Mouse (Mus musculus) forebrain, postnatal 0 days (tissue): ENCODE results near the gene Mgst2. TPM values are rescaled to one million over a fixed set of nuclear protein-coding genes. Genes with fewer than 3 reads are reported as not detected.
A peak's percentile ranks its signal among the peaks of the same experiment; 100 is the strongest.

Experiments used
- ATAC-seq: fragments of 200-750 bp; cut with Nextera tagmentation; 2 replicates; pipeline ENCODE4 v1.8.0; 2017; ENCODE audit warnings: mild to moderate bottlenecking, moderate library complexity
- DNase-seq: peaks from one replicate; pipeline ENCODE4 v3.0.0-alpha.2; 2015
- H3K27ac ChIP-seq: fragments of 300-500 bp; sonication (generic); 2 replicates; pipeline ENCODE4 v1.5.1; 2014; ENCODE audit warnings: low read depth, mild to moderate bottlenecking, antibody characterized with exemption, low read length, moderate library complexity, mixed read lengths
- H3K27me3 ChIP-seq: fragments of 300-500 bp; sonication (generic); 2 replicates; pipeline ENCODE4 v1.6.1; 2014; ENCODE audit warnings: mild to moderate bottlenecking, low read length, mixed read lengths; ENCODE audit not compliant: insufficient read depth
- H3K36me3 ChIP-seq: fragments of 300-500 bp; sonication (generic); 2 replicates; pipeline ENCODE4 v1.6.1; 2014; ENCODE audit warnings: mild to moderate bottlenecking, moderate library complexity; ENCODE audit not compliant: insufficient read depth
- H3K4me1 ChIP-seq: fragments of 300-500 bp; sonication (generic); 2 replicates; pipeline ENCODE4 v1.6.1; 2014; ENCODE audit warnings: antibody characterized with exemption; ENCODE audit not compliant: insufficient read depth
- H3K4me2 ChIP-seq: fragments of 300-500 bp; sonication (generic); 2 replicates; pipeline ENCODE4 v1.6.1; 2014; ENCODE audit warnings: low read depth, mild to moderate bottlenecking, moderate library complexity
- H3K4me3 ChIP-seq: fragments of 300-500 bp; sonication (generic); 2 replicates; pipeline ENCODE4 v1.5.1; 2014; ENCODE audit warnings: low read depth, low read length, mixed read lengths
- H3K9ac ChIP-seq: fragments of 300-500 bp; sonication (generic); 2 replicates; pipeline ENCODE4 v1.6.1; 2014; ENCODE audit warnings: mild to moderate bottlenecking
- H3K9me3 ChIP-seq: fragments of 300-500 bp; sonication (generic); 2 replicates; pipeline ENCODE4 v1.6.1; 2016; ENCODE audit warnings: low read length
- CTCF ChIP-seq: sonication (generic); IDR thresholded peaks from 2 replicates; pipeline ENCODE4 v1.5.1; 2016; ENCODE audit warnings: antibody characterized with exemption, control low read depth, low read depth
- WGBS: fragments of 180-500 bp; shearing (Covaris S2); extraction: QIAGEN DNeasy Blood & Tissue Kit; methylation state at CpG from one replicate; pipeline ENCODE4 v1.1.7; 2014; 5-methylcytosine and 5-hydroxymethylcytosine counted together
- polyA plus RNA-seq: library from polyadenylated mRNA; unstranded; fragments of >200 nt; fragmentation: Nextera tagmentation; extraction: Ambion mirVana; gene quantifications from 2 replicates; pipeline ENCODE4 v1.2.1, GENCODE M21; 2015
- total RNA-seq: library from RNA; depleted of rRNA; stranded (reverse); fragments of >200 nt; gene quantifications from 2 replicates; pipeline ENCODE4 v1.2.3, GENCODE M21; 2014

Mgst2 gene
- total and polyA plus RNA-seq, 2 experiments from 2014 or later, result 0.94 TPM; not detected in 1

- no peak for DNase-seq
- Histone ChIP-seq H3K4me1 (no peaks in the 10 kb centered on the region), H3K36me3 (no peaks in the 10 kb centered on the region), H3K27ac (no peak overlapping the region), H3K27me3 (no peaks in the 10 kb centered on the region), H3K4me3 (no peak overlapping the region), H3K9ac (no peak overlapping the region), H3K4me2 (no peak overlapping the region), H3K9me3 (no peaks in the 10 kb centered on the region)
- TF ChIP-seq CTCF, result no peak
- ATAC-seq, result no peak
- WGBS, result 70% methylated on average over 4 of the region's 4 CpGs
Measured at GRCm38 (mm10) chr3:51717909-51718308, 57.7 kb downstream of the Mgst2 start.

- no peaks in the 10 kb centered on the region for H3K9me3 ChIP-seq
- H3K4me3 ChIP-seq, result no peak overlapping the region
- H3K27me3 ChIP-seq, result no peaks in the 10 kb centered on the region
- TF ChIP-seq CTCF, result no peak
- WGBS, result 93% methylated on average over 3 of the region's 3 CpGs
- no peak overlapping the region for H3K9ac ChIP-seq
- DNase-seq, result no peak
- no peak overlapping the region for H3K27ac ChIP-seq
- no peak overlapping the region for H3K4me2 ChIP-seq
- ATAC-seq, result no peak
- H3K36me3 ChIP-seq, result no peaks in the 10 kb centered on the region
- no peaks in the 10 kb centered on the region for H3K4me1 ChIP-seq
Measured at GRCm38 (mm10) chr3:51719373-51719772, 59.2 kb downstream of the Mgst2 start.

- H3K9ac ChIP-seq, result no peak overlapping the region
- no peaks in the 10 kb centered on the region for H3K36me3 ChIP-seq
- no peak for TF ChIP-seq CTCF
- no peaks in the 10 kb centered on the region for H3K27me3 ChIP-seq
- no peak overlapping the region for H3K27ac ChIP-seq
- no peak for DNase-seq
- no peaks in the 10 kb centered on the region for H3K4me1 ChIP-seq
- H3K4me2 ChIP-seq, result no peak overlapping the region
- no peaks in the 10 kb centered on the region for H3K9me3 ChIP-seq
- WGBS, result 55% methylated on average over 1 of the region's 1 CpGs
- ATAC-seq, result no peak
- no peak overlapping the region for H3K4me3 ChIP-seq
Measured at GRCm38 (mm10) chr3:51719982-51720381, 59.8 kb downstream of the Mgst2 start.

GRCm38 (mm10) chr3:51726257-51726656 lies 66.1 kb downstream of the Mgst2 start:
- peaks cover 18% of the 10 kb centered on the region for H3K4me1 ChIP-seq
- no peak for TF ChIP-seq CTCF
- no peaks in the 10 kb centered on the region for H3K27me3 ChIP-seq
- no peak overlapping the region for H3K9ac ChIP-seq
- no peak overlapping the region for H3K4me2 ChIP-seq
- DNase-seq (no peak), ATAC-seq (no peak)
- H3K36me3 ChIP-seq, result no peaks in the 10 kb centered on the region
- WGBS, result 82% methylated on average over 6 of the region's 6 CpGs
- no peaks in the 10 kb centered on the region for H3K9me3 ChIP-seq
- H3K4me3 ChIP-seq, result no peak overlapping the region
- no peak overlapping the region for H3K27ac ChIP-seq

GRCm38 (mm10) chr3:51727487-51727886 lies 67.3 kb downstream of the Mgst2 start:
- H3K27ac ChIP-seq, result peak overlapping the region; percentile 57; the same call in 1 of the 2 replicates
- peaks cover 18% of the 10 kb centered on the region for H3K4me1 ChIP-seq
- no peaks in the 10 kb centered on the region for H3K9me3 ChIP-seq
- ATAC-seq (no peak), DNase-seq (no peak)
- no peak overlapping the region for H3K4me2 ChIP-seq
- 51% methylated on average over 3 of the region's 3 CpGs for WGBS
- no peak overlapping the region for H3K4me3 ChIP-seq
- no peaks in the 10 kb centered on the region for H3K36me3 ChIP-seq
- no peak for TF ChIP-seq CTCF
- peak overlapping the region; percentile 19; the same call in 1 of the 2 replicates for H3K9ac ChIP-seq
- no peaks in the 10 kb centered on the region for H3K27me3 ChIP-seq

GRCm38 (mm10) chr3:51727968-51728367 lies 67.8 kb downstream of the Mgst2 start:
- peak overlapping the region; percentile 57; the same call in 1 of the 2 replicates for H3K27ac ChIP-seq
- no peaks in the 10 kb centered on the region for H3K9me3 ChIP-seq
- no peak overlapping the region for H3K4me2 ChIP-seq
- H3K36me3 ChIP-seq, result no peaks in the 10 kb centered on the region
- TF ChIP-seq CTCF, result no peak
- DNase-seq (no peak), ATAC-seq (no peak)
- peak overlapping the region; percentile 19; the same call in 1 of the 2 replicates for H3K9ac ChIP-seq
- H3K4me1 ChIP-seq, result peaks cover 18% of the 10 kb centered on the region
- H3K27me3 ChIP-seq, result no peaks in the 10 kb centered on the region
- WGBS, result 51% methylated on average over 8 of the region's 8 CpGs
- H3K4me3 ChIP-seq, result no peak overlapping the region

GRCm38 (mm10) chr3:51728456-51728855 lies 68.3 kb downstream of the Mgst2 start:
- WGBS, result 83% methylated on average over 12 of the region's 12 CpGs
- no peak overlapping the region for H3K4me3 ChIP-seq
- no peak for ATAC-seq
- no peaks in the 10 kb centered on the region for H3K36me3 ChIP-seq
- no peaks in the 10 kb centered on the region for H3K9me3 ChIP-seq
- H3K4me2 ChIP-seq, result no peak overlapping the region
- H3K4me1 ChIP-seq, result peaks cover 18% of the 10 kb centered on the region
- DNase-seq, result no peak
- H3K9ac ChIP-seq, result no peak overlapping the region
- H3K27ac ChIP-seq, result peak overlapping the region; percentile 57; the same call in 1 of the 2 replicates
- no peaks in the 10 kb centered on the region for H3K27me3 ChIP-seq
- TF ChIP-seq CTCF, result no peak
